Mouse (Mus musculus) lung, embryonic 15.5 days (tissue): ENCODE measurements at regions not wholly inside any gene's neighbourhood (a gene's known extent, or its start where the extent isn't known, plus 50 kb on each side); places are given as distances from the start of the nearest gene placed in this dataset.

Experiments
- ATAC-seq: fragments of 200-750 bp; cut with Nextera tagmentation; 2 replicates; pipeline ENCODE4 v1.8.0; 2017; ENCODE audit warnings: moderate number of reproducible peaks, borderline replicate concordance; ENCODE audit not compliant: low FRiP score, low TSS enrichment; ENCODE audit errors: extremely low read depth
- H3K27ac ChIP-seq: fragments of 300-500 bp; sonication (generic); 2 replicates; pipeline ENCODE4 v1.5.1; 2015; ENCODE audit warnings: moderate library complexity, mild to moderate bottlenecking, inconsistent platforms
- H3K27me3 ChIP-seq: fragments of 300-500 bp; sonication (generic); 2 replicates; pipeline ENCODE4 v1.6.1; 2015; ENCODE audit warnings: inconsistent platforms
- H3K36me3 ChIP-seq: fragments of 300-500 bp; sonication (generic); 2 replicates; pipeline ENCODE4 v1.6.1; 2015; ENCODE audit warnings: inconsistent platforms
- H3K4me1 ChIP-seq: fragments of 300-500 bp; sonication (generic); 2 replicates; pipeline ENCODE4 v1.6.1; 2015; ENCODE audit warnings: inconsistent platforms
- H3K4me2 ChIP-seq: fragments of 300-500 bp; sonication (generic); 2 replicates; pipeline ENCODE4 v1.6.1; 2015; ENCODE audit warnings: inconsistent platforms, mild to moderate bottlenecking, moderate library complexity
- H3K4me3 ChIP-seq: fragments of 300-500 bp; sonication (generic); 2 replicates; pipeline ENCODE4 v1.5.1; 2015; ENCODE audit warnings: mild to moderate bottlenecking, inconsistent platforms
- H3K9ac ChIP-seq: fragments of 300-500 bp; sonication (generic); 2 replicates; pipeline ENCODE4 v1.6.1; 2015; ENCODE audit warnings: inconsistent platforms
- H3K9me3 ChIP-seq: fragments of 300-500 bp; sonication (generic); 2 replicates; pipeline ENCODE4 v1.6.1; 2016; ENCODE audit warnings: inconsistent platforms
- WGBS: fragments of 180-500 bp; shearing (Covaris S2); methylation state at CpG from one replicate; pipeline ENCODE4 v1.1.7; 2015; 5-methylcytosine and 5-hydroxymethylcytosine counted together

DNA sequence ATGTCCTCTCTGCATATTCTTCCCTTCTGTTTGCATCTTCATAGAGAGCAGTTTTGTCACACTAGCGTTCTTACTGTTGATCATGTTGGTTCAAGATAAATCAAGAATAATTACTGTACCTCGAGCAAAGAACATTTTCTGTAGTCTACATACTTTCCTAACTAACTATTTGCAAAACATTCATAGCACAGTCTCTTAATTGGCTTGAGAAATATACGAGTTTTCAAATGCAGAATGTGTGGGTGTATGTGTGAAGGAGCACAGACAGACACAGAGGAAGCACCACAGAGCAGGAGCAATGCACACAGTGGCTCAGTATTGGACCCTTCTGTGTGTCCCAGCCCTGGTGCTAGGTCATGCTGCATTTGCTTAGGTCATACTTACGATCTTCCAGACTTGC, 322.7 kb upstream of the 4931417E11Rik start:
- Histone ChIP-seq H3K27ac (no peak overlapping the region), H3K4me1 (no peaks in the 10 kb centered on the region), H3K4me2 (no peak overlapping the region), H3K4me3 (no peak overlapping the region), H3K9me3 (no peaks in the 10 kb centered on the region), H3K36me3 (no peaks in the 10 kb centered on the region), H3K27me3 (no peaks in the 10 kb centered on the region), H3K9ac (no peak overlapping the region)
- 58% methylated on average over 4 of the region's 4 CpGs for WGBS
- ATAC-seq: no peak

DNA sequence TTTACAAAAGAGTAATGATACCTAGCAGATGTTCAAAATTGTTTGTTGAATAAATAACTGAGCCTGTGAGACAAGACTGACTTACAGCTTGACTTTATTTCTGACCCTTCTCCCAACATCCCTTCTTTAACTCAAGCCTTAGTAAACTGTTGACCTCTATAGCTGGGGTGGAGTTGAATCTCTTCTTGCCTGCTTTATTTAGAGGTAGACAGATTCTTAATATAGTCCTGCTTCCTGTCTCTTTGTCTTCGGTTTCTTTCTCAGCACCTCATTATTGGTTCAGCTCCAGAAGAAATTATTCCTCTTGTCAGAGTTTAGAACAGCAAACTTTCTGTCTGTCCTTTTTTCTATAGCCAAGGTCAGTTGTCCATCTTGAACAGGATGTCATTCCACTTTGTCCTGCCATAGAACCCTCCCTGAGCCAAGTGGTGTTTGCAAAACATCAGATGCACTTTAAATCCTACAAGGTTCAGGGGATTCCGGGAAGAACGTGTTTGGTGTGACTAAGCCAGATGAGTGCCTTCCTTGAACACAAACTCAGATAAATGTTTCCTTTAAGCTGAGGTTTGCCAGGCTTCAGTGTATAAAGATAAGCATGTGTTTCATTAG, 286.8 kb upstream of the 4931417E11Rik start:
- 25% methylated on average over 3 of the region's 3 CpGs for WGBS
- Histone ChIP-seq H3K9ac (no peak overlapping the region), H3K4me2 (no peak overlapping the region), H3K27me3 (no peaks in the 10 kb centered on the region), H3K36me3 (no peaks in the 10 kb centered on the region), H3K27ac (no peak overlapping the region), H3K9me3 (no peaks in the 10 kb centered on the region), H3K4me1 (no peaks in the 10 kb centered on the region), H3K4me3 (no peak overlapping the region)
- peak; percentile 65; the same call in 1 of the 2 replicates for ATAC-seq
